Mouse (Mus musculus): Measurements from ENCODE around the gene Plekhd1.

Gene Plekhd1

GRCm38 (mm10) chr12:80746031-80746813 is 53.8 kb downstream of the Plekhd1 start:
- DNase-seq (ENCODE audit: low read depth, low spot score) = no peak

DNA sequence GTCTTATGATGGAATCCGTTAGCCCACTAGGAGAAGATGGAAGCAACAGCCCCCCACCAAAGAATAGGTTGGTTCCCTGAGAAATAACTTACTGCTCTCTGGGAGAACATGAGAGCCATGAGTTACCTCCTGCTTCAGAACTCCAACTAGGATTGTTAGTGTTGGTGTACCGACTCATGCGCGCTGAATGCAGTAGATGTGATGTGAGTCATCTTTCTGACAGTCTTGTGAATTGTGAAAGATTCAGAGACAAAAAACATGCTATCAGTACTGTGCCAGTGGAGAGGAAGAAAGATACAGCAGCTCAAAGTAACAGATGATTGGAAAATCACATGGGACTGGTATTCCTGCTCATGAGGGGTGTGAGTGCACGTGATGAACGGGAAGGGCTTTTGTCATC is 59.2 kb downstream of the Plekhd1 start:
- DNase-seq (ENCODE audit: low read depth, low spot score) = no peak

GRCm38 (mm10) chr12:80757751-80758558 is 65.6 kb downstream of the Plekhd1 start:
- DNase-seq (ENCODE audit: low read depth, low spot score) = peak; percentile 94

GRCm38 (mm10) chr12:80758559-80759386 is 66.4 kb downstream of the Plekhd1 start:
- peak; percentile 43 for DNase-seq (ENCODE audit: low read depth, low spot score)

- no peak for DNase-seq (ENCODE audit: low read depth, low spot score)
Observed at GRCm38 (mm10) chr12:80759387-80759712, 67.0 kb downstream of the Plekhd1 start.

GRCm38 (mm10) chr12:80759713-80760395 is 67.5 kb downstream of the Plekhd1 start:
- peak; percentile 29 for DNase-seq (ENCODE audit: low read depth, low spot score)

DNA sequence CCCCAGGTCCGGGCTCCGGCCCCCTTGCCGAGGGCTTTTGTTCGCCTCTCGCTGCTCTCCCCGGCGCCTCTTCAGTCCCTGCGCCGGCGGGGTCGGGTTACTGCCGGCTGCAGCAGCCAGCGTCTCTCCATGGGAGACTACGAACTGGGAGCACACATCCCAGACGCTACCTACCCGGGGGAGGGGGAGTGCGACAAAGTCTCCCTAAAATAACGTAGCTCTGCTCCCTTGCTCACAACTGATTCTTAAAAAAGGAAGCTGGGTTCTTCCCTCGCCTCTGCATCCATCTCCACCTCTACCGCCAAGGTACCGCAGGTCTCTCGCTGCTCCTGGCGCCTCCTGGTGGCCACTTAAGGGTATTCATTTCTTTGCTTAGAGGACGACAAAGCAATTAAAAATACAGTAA is 68.0 kb downstream of the Plekhd1 start, which contains the start of gene Ccdc177:
Gene Ccdc177, minus strand, starts transcription at position 292 of the 406 bp plus-strand sequence.
- peak; percentile 90 for DNase-seq (ENCODE audit: low read depth, low spot score)

GRCm38 (mm10) chr12:80762982-80763381 is 70.6 kb downstream of the Plekhd1 start:
- DNase-seq (ENCODE audit: low read depth, low spot score) = no peak

GRCm38 (mm10) chr12:80764116-80764515 is 71.7 kb downstream of the Plekhd1 start:
- no peak for DNase-seq (ENCODE audit: low read depth, low spot score)

- peak; percentile 91 for DNase-seq (ENCODE audit: low read depth, low spot score)
Observed at GRCm38 (mm10) chr12:80769697-80770096, 77.3 kb downstream of the Plekhd1 start.

Data from ZHBTc4 (cell line).